Mouse (Mus musculus): ENCODE data around the gene Rbm7. TPM values are rescaled to one million over a fixed set of nuclear protein-coding genes. Genes with fewer than 3 reads are reported as not detected.
A peak's percentile ranks its signal among the peaks of the same experiment; 100 is the strongest.

Gene Rbm7
- total and polyA plus RNA-seq, 3 experiments, result 10.6 to 21.3 (median 20.6) TPM

DNA sequence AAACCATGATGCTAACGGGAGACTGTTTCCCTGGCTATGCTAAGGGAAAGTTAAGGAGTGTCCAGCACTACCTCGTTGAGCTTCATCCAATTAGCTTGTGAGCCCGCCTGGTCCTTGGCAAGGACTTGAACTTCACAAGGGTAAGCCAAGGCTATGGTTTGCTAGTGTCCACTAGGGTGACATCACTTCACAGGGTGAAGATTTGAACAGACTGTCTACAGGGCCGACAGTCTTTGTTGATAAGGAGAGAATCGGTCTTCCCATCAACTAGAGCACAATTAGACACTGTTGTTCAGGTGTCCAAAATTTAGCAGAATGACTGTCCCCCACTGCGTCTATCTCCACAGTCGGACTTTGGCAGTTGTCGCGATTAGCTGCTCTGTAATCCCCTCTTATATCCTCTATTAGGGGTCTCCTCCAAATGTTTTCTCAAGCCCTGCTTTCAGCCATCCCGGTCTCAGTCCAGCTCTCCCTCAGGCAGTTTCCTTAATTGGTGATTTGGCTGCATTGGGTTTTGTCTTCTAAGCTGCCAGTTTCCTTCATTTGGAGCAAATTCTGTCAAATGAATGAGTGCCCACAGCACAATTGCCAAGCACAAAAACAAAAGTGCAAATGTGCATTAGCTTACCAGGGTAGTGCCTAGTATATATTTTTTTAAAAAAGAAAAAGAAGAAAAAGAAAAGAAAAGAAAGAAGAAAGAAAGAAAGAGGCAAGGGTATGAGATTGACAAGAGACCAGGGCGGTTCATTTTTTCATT, 21.7 kb upstream of the Rbm7 start:
- H3K79me2 ChIP-seq (replicated peaks; ENCODE audit: control insufficient read depth, insufficient read depth, low read length), result no peaks in the 10 kb centered on the region
- no peak for TF ChIP-seq EP300 (IDR thresholded peaks at IDR 0.05; ENCODE audit: insufficient read depth, low read depth, low read length)
- no peak for TF ChIP-seq POLR2A (IDR thresholded peaks at IDR 0.05; ENCODE audit: insufficient read depth, low read depth, low read length)
- TF ChIP-seq CTCF (IDR thresholded peaks at IDR 0.05), result no peak
- no peak for DNase-seq
- no peak overlapping the region for H3K9ac ChIP-seq (ENCODE audit: low read depth, low read length)
- no peaks in the 10 kb centered on the region for H3K27me3 ChIP-seq (ENCODE audit: control insufficient read depth, insufficient read depth, low read length)
- H3K36me3 ChIP-seq (ENCODE audit: control insufficient read depth, insufficient read depth, low read length), result no peaks in the 10 kb centered on the region
- 87% methylated on average over 11 of the region's 11 CpGs for WGBS
- H3K27ac ChIP-seq, result no peak overlapping the region
- no peaks in the 10 kb centered on the region for H3K4me1 ChIP-seq (ENCODE audit: control insufficient read depth, insufficient read depth, low read length)
- H3K4me3 ChIP-seq, result no peak overlapping the region
- intact Hi-C loops (cut with DNase I), result no loop called here

DNA sequence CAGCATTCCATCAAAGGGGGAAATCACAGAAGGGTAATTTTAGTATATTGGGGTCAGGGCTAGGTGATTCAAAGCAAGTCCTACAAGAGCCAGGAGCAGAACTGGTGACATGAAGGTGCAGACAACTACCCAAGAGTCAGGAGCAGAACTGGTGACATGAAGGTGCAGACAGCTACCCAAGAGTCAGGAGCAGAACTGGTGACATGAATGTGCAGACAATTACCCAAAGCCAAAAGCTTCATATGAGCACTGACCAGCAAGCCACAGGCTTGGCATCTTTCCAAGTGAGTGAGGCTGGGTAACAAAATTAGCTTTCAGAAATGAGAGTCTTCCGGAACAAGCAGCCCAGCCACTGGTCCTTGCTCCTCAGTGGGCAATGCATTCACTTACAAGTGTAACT, 20.2 kb upstream of the Rbm7 start:
- Histone ChIP-seq H3K27ac (no peak overlapping the region), H3K36me3 (ENCODE audit: control insufficient read depth, insufficient read depth, low read length) (no peaks in the 10 kb centered on the region)
- DNase-seq, result peak in 1 of 2 experiments; percentile 19

DNA sequence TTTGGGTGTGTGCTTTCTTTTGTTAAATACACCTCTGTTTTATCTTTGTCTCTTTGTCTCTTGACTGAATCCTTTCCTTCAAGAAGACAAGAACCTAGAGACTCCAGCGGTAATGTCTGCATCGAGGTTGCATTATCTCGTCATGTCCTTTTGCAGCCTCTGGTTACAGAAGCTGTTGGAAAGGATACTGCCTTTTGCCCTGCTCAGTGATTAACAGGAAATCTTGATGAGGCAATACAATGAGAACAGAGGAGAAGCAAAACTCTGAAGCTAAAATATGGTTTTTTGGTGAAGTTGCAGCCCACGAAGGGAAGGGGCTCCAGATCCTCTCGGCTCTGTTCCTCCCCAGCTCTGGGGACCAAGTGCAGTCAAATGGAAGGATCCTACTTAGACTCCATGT, 15.0 kb upstream of the Rbm7 start:
- H3K27ac ChIP-seq, result no peak overlapping the region
- no peaks in the 10 kb centered on the region for H3K36me3 ChIP-seq (ENCODE audit: control insufficient read depth, insufficient read depth, low read length)
- no peak overlapping the region for H3K4me3 ChIP-seq
- no peak overlapping the region for H3K9ac ChIP-seq (ENCODE audit: low read depth, low read length)
- no peak for DNase-seq
- no peaks in the 10 kb centered on the region for H3K4me1 ChIP-seq (ENCODE audit: control insufficient read depth, insufficient read depth, low read length)
- H3K27me3 ChIP-seq (ENCODE audit: control insufficient read depth, insufficient read depth, low read length), result no peaks in the 10 kb centered on the region
- H3K79me2 ChIP-seq (replicated peaks; ENCODE audit: control insufficient read depth, insufficient read depth, low read length), result no peaks in the 10 kb centered on the region
- intact Hi-C loops (cut with DNase I), result no loop called here
- TF ChIP-seq POLR2A (IDR thresholded peaks at IDR 0.05; ENCODE audit: insufficient read depth, low read depth, low read length) (no peak), CTCF (IDR thresholded peaks at IDR 0.05) (no peak), EP300 (IDR thresholded peaks at IDR 0.05; ENCODE audit: insufficient read depth, low read depth, low read length) (no peak)
- WGBS, result 73% methylated on average over 5 of the region's 5 CpGs

More for the DNA sequence above, 20.2 kb upstream of the Rbm7 start:
- WGBS, result 23% methylated on average over 1 of the region's 1 CpGs
- Histone ChIP-seq H3K9ac (ENCODE audit: low read depth, low read length) (no peak overlapping the region), H3K4me3 (no peak overlapping the region), H3K79me2 (replicated peaks; ENCODE audit: control insufficient read depth, insufficient read depth, low read length) (no peaks in the 10 kb centered on the region), H3K27me3 (ENCODE audit: control insufficient read depth, insufficient read depth, low read length) (no peaks in the 10 kb centered on the region), H3K4me1 (ENCODE audit: control insufficient read depth, insufficient read depth, low read length) (no peaks in the 10 kb centered on the region)
- intact Hi-C loops (cut with DNase I), result no loop called here
- TF ChIP-seq CTCF (IDR thresholded peaks at IDR 0.05) (no peak), EP300 (IDR thresholded peaks at IDR 0.05; ENCODE audit: insufficient read depth, low read depth, low read length) (no peak), POLR2A (IDR thresholded peaks at IDR 0.05; ENCODE audit: insufficient read depth, low read depth, low read length) (no peak)

DNA sequence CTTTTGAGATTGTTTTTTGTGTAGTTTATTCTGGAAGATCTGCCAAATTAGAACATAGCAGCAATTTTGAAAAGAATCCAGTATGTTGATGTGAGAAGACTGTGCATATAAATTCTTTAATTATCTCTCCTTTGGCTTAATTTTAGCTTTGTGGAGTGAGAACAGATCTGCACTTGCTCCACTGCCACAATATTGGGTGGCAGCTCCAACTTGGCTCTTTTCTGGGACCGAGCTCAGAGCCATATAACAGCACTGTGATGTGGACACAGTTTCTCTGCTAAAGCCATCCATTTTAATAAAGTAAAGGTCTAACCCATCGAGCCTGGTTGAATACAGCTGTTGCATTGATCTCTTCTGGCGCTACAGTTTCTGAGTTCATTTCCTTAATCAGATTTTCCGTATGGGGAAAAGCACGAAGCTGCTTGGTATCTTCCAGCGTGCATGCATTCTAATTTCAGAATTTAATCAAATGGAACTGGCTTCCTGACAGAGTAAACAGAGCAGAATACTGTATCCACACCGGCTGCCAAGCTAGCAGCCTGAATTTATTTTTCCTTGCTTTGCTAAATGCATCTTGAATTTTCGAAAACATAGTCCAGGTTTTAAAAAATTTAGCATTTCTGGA, 9.8 kb upstream of the Rbm7 start:
- intact Hi-C loops (cut with DNase I), result no loop called here
- Histone ChIP-seq H3K27me3 (ENCODE audit: control insufficient read depth, insufficient read depth, low read length) (no peaks in the 10 kb centered on the region), H3K4me3 (no peak overlapping the region), H3K27ac (no peak overlapping the region), H3K36me3 (ENCODE audit: control insufficient read depth, insufficient read depth, low read length) (no peaks in the 10 kb centered on the region), H3K4me1 (ENCODE audit: control insufficient read depth, insufficient read depth, low read length) (no peaks in the 10 kb centered on the region), H3K79me2 (replicated peaks; ENCODE audit: control insufficient read depth, insufficient read depth, low read length) (no peaks in the 10 kb centered on the region), H3K9ac (ENCODE audit: low read depth, low read length) (no peak overlapping the region)
- TF ChIP-seq EP300 (IDR thresholded peaks at IDR 0.05; ENCODE audit: insufficient read depth, low read depth, low read length), result no peak
- TF ChIP-seq CTCF (IDR thresholded peaks at IDR 0.05), result no peak
- TF ChIP-seq POLR2A (IDR thresholded peaks at IDR 0.05; ENCODE audit: insufficient read depth, low read depth, low read length), result no peak
- 29% methylated on average over 8 of the region's 8 CpGs for WGBS
- DNase-seq, result no peak

DNA sequence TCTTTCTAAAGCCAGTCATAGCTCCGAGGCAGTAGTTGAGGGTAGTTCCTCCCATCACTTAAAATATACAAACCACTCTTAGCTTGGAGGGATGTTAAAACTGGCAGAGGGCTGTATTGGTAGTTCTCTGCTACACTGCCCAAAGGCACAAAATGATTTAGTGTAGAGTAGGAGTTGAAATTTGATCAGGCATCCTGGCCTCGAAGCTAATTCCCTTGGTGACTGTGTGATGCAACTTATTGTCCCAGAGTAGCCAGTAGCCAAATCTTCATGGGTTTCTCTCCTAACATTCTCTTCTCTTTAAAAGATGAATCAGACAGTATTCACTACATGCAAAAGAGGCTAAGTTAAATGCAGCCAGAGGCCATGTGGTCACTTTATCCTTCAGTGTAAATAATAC, 7.9 kb upstream of the Rbm7 start:
- no peak overlapping the region for H3K4me3 ChIP-seq
- DNase-seq, result no peak
- H3K9ac ChIP-seq (ENCODE audit: low read depth, low read length), result no peak overlapping the region
- no peaks in the 10 kb centered on the region for H3K36me3 ChIP-seq (ENCODE audit: control insufficient read depth, insufficient read depth, low read length)
- H3K4me1 ChIP-seq (ENCODE audit: control insufficient read depth, insufficient read depth, low read length), result no peaks in the 10 kb centered on the region
- no peaks in the 10 kb centered on the region for H3K79me2 ChIP-seq (replicated peaks; ENCODE audit: control insufficient read depth, insufficient read depth, low read length)
- no peak overlapping the region for H3K27ac ChIP-seq
- H3K27me3 ChIP-seq (ENCODE audit: control insufficient read depth, insufficient read depth, low read length), result no peaks in the 10 kb centered on the region
- 61% methylated on average over 2 of the region's 2 CpGs for WGBS
- TF ChIP-seq CTCF (IDR thresholded peaks at IDR 0.05) (no peak), EP300 (IDR thresholded peaks at IDR 0.05; ENCODE audit: insufficient read depth, low read depth, low read length) (no peak), POLR2A (IDR thresholded peaks at IDR 0.05; ENCODE audit: insufficient read depth, low read depth, low read length) (no peak)
- intact Hi-C loops (cut with DNase I), result no loop called here

DNA sequence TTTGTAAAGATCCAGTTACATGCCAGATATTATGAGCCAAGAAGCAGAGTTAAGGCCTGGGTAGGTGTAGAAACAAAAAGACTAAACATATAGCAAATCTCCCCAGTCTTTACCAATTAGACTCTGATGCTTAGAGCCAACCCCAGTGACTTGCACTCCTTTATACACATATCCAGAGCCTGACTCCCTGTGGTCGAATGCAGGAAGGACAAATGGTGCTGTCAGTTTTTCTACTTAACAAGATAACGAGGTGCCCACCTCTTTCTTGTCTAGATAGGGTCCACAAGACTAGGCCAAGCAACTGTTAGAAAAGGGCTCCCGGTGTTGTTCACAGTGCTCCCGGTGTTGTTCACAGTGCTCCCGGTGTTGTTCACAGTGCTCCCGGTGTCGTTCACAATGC, 6.1 kb upstream of the Rbm7 start:
- Histone ChIP-seq H3K79me2 (replicated peaks; ENCODE audit: control insufficient read depth, insufficient read depth, low read length) (no peaks in the 10 kb centered on the region), H3K27me3 (ENCODE audit: control insufficient read depth, insufficient read depth, low read length) (no peaks in the 10 kb centered on the region), H3K36me3 (ENCODE audit: control insufficient read depth, insufficient read depth, low read length) (no peaks in the 10 kb centered on the region), H3K4me1 (ENCODE audit: control insufficient read depth, insufficient read depth, low read length) (peaks cover under 1% of the 10 kb centered on the region), H3K9ac (ENCODE audit: low read depth, low read length) (no peak overlapping the region), H3K4me3 (no peak overlapping the region), H3K27ac (no peak overlapping the region)
- WGBS, result 75% methylated on average over 7 of the region's 7 CpGs
- intact Hi-C loops (cut with DNase I), result no loop called here
- DNase-seq, result no peak
- TF ChIP-seq EP300 (IDR thresholded peaks at IDR 0.05; ENCODE audit: insufficient read depth, low read depth, low read length) (no peak), CTCF (IDR thresholded peaks at IDR 0.05) (no peak), POLR2A (IDR thresholded peaks at IDR 0.05; ENCODE audit: insufficient read depth, low read depth, low read length) (no peak)

Data from heart, adult 2 months (tissue).